Mouse (Mus musculus): ENCODE results near the gene Tspan8. TPM values are rescaled to one million over a fixed set of nuclear protein-coding genes. Genes with fewer than 3 reads are reported as not detected.
"Not testable (repeated sequence)": the region's sequence is repeated elsewhere in the genome, so short reads cannot be mapped to it uniquely, and the experiment has no call there.

The Tspan8 gene
- polyA plus RNA-seq, 1 experiment = 1.1 TPM

GRCm38 (mm10) chr10:115780239-115781016, 36.2 kb upstream of the Tspan8 start:
- 86% methylated on average over 11 of the region's 11 CpGs for WGBS

DNA sequence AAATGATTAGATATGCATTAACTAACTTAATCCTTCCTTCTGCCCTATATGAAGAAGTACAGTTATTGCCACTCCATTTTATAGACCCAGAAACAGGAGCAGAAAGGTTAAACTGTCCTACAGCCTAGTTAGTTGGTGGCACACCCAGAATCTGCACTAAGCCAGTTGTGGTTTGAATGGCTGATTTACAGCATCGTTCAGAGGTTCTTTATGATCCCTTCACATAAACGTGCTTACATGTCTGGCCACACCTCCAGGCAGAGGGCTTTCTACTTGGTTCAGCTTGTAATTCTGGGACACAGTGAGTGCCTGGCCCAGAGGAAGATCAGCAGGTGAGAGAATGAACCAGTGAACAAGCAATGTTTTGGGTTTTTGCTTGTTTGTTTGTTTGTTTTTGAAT, 33.4 kb upstream of the Tspan8 start:
- no peaks in the 10 kb centered on the region for H3K27me3 ChIP-seq (ENCODE audit: control insufficient read depth, insufficient read depth, low read length)
- H3K4me3 ChIP-seq (ENCODE audit: control insufficient read depth, insufficient read depth, low read length) = no peak overlapping the region
- H3K27ac ChIP-seq (ENCODE audit: control insufficient read depth, insufficient read depth, low read length) = no peak overlapping the region
- WGBS = 64% methylated on average over 2 of the region's 2 CpGs
- no peaks in the 10 kb centered on the region for H3K36me3 ChIP-seq (ENCODE audit: control insufficient read depth, insufficient read depth, low read length)
- no peak for DNase-seq
- H3K4me1 ChIP-seq (replicated peaks; ENCODE audit: control insufficient read depth, insufficient read depth, low read length) = no peaks in the 10 kb centered on the region
- TF ChIP-seq CTCF (IDR thresholded peaks at IDR 0.05; ENCODE audit: borderline replicate concordance, control insufficient read depth, extremely low read depth, insufficient read depth, low read length, poor library complexity) = no peak
- no peak for TF ChIP-seq POLR2A (IDR thresholded peaks at IDR 0.05; ENCODE audit: control insufficient read depth, extremely low read depth, insufficient read depth, low read length, poor library complexity)

More at GRCm38 (mm10) chr10:115780239-115781016, 36.2 kb upstream of the Tspan8 start:
- Histone ChIP-seq H3K36me3 (ENCODE audit: control insufficient read depth, insufficient read depth, low read length) (no peaks in the 10 kb centered on the region), H3K27ac (ENCODE audit: control insufficient read depth, insufficient read depth, low read length) (no peak overlapping the region), H3K27me3 (ENCODE audit: control insufficient read depth, insufficient read depth, low read length) (no peaks in the 10 kb centered on the region), H3K4me1 (replicated peaks; ENCODE audit: control insufficient read depth, insufficient read depth, low read length) (no peaks in the 10 kb centered on the region), H3K4me3 (ENCODE audit: control insufficient read depth, insufficient read depth, low read length) (no peak overlapping the region)
- no peak for DNase-seq
- TF ChIP-seq POLR2A (IDR thresholded peaks at IDR 0.05; ENCODE audit: control insufficient read depth, extremely low read depth, insufficient read depth, low read length, poor library complexity) (no peak), CTCF (IDR thresholded peaks at IDR 0.05; ENCODE audit: borderline replicate concordance, control insufficient read depth, extremely low read depth, insufficient read depth, low read length, poor library complexity) (no peak)

DNA sequence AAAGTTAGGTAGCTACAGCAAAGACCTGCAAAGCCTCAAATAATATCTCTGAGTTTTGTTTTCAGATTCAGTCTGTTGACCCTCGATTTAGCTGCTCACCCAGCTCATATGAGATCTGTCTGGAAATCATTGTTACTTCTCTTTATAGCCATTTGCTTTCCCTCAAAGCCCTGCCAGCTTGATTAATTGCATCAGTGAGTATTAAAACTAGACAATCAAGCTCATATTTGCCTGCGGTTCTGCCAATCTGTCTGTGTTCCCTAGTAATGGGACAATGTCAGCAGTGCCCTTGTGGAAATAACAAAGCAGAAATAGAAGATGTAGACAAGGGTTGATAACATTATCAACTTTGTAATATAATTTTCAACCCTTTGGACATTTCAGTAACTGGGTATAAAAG, 25.8 kb upstream of the Tspan8 start:
- no peak overlapping the region for H3K4me3 ChIP-seq (ENCODE audit: control insufficient read depth, insufficient read depth, low read length)
- 87% methylated on average over 2 of the region's 2 CpGs for WGBS
- DNase-seq = no peak
- H3K36me3 ChIP-seq (ENCODE audit: control insufficient read depth, insufficient read depth, low read length) = no peaks in the 10 kb centered on the region
- TF ChIP-seq CTCF (IDR thresholded peaks at IDR 0.05; ENCODE audit: borderline replicate concordance, control insufficient read depth, extremely low read depth, insufficient read depth, low read length, poor library complexity) (no peak), POLR2A (IDR thresholded peaks at IDR 0.05; ENCODE audit: control insufficient read depth, extremely low read depth, insufficient read depth, low read length, poor library complexity) (no peak)
- no peaks in the 10 kb centered on the region for H3K27me3 ChIP-seq (ENCODE audit: control insufficient read depth, insufficient read depth, low read length)
- H3K4me1 ChIP-seq (replicated peaks; ENCODE audit: control insufficient read depth, insufficient read depth, low read length) = no peaks in the 10 kb centered on the region
- H3K27ac ChIP-seq (ENCODE audit: control insufficient read depth, insufficient read depth, low read length) = no peak overlapping the region

DNA sequence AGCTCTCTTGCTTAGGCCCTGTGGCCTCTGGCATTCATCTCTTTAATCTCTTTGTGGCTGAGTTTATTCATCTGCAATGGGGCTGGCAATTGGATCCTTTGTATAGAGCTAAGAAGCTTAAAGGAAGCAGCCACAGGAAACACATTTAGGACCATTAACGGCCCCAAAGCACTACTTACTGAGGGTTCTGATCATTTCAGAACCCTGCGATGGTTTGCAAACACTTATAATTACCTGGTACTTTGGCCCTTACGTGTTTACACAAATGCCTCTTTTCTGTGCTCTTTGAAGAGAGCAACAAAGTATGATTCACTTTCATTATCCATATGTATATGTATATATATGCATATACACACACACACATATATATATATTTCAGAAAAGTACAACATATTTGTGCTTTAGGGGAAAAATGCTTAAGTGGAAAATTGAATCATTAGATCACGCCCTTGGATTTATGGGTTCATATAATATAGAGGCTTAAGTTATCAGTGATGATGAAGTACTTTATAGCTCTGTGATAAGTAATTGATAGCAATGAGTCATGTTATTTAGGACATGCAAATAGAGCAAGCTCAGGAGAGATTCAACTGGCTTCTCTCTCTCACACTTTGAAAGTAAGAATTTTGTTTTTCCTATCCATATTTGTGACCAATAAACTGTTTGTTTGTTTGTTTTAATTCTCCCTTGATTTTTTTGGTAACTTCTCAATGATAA, 20.4 kb upstream of the Tspan8 start:
- WGBS = 68% methylated on average over 4 of the region's 4 CpGs
- Histone ChIP-seq H3K27ac (ENCODE audit: control insufficient read depth, insufficient read depth, low read length) (no peak overlapping the region), H3K36me3 (ENCODE audit: control insufficient read depth, insufficient read depth, low read length) (no peaks in the 10 kb centered on the region), H3K27me3 (ENCODE audit: control insufficient read depth, insufficient read depth, low read length) (no peaks in the 10 kb centered on the region), H3K4me3 (ENCODE audit: control insufficient read depth, insufficient read depth, low read length) (no peak overlapping the region), H3K4me1 (replicated peaks; ENCODE audit: control insufficient read depth, insufficient read depth, low read length) (no peaks in the 10 kb centered on the region)
- no peak for DNase-seq
- no peak for TF ChIP-seq POLR2A (IDR thresholded peaks at IDR 0.05; ENCODE audit: control insufficient read depth, extremely low read depth, insufficient read depth, low read length, poor library complexity)
- TF ChIP-seq CTCF (IDR thresholded peaks at IDR 0.05; ENCODE audit: borderline replicate concordance, control insufficient read depth, extremely low read depth, insufficient read depth, low read length, poor library complexity) = no peak

DNA sequence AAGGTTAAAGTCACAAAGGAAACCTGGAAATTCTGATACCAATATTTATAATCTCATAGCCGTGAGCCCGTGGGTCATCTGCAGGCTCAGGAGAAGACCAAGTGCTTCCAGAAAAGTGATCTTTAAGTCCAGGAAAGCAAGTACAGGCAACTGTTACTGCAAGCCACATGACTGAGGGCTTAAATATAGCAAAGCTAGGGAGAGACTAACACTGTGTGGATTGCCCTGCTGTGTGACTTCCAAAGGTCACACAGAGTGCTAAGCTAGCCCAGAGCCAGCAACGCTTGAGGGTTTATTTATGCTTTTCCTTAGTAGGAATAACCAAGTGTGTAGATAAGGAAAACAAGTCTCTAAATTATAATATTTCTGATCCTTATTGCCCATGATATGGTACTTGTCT, 15.2 kb upstream of the Tspan8 start:
- TF ChIP-seq POLR2A (IDR thresholded peaks at IDR 0.05; ENCODE audit: control insufficient read depth, extremely low read depth, insufficient read depth, low read length, poor library complexity) = no peak
- TF ChIP-seq CTCF (IDR thresholded peaks at IDR 0.05; ENCODE audit: borderline replicate concordance, control insufficient read depth, extremely low read depth, insufficient read depth, low read length, poor library complexity) = no peak
- no peaks in the 10 kb centered on the region for H3K27me3 ChIP-seq (ENCODE audit: control insufficient read depth, insufficient read depth, low read length)
- no peak overlapping the region for H3K4me3 ChIP-seq (ENCODE audit: control insufficient read depth, insufficient read depth, low read length)
- H3K27ac ChIP-seq (ENCODE audit: control insufficient read depth, insufficient read depth, low read length) = no peak overlapping the region
- H3K4me1 ChIP-seq (replicated peaks; ENCODE audit: control insufficient read depth, insufficient read depth, low read length) = no peaks in the 10 kb centered on the region
- WGBS = 95% methylated on average over 3 of the region's 3 CpGs
- no peak for DNase-seq
- H3K36me3 ChIP-seq (ENCODE audit: control insufficient read depth, insufficient read depth, low read length) = no peaks in the 10 kb centered on the region

DNA sequence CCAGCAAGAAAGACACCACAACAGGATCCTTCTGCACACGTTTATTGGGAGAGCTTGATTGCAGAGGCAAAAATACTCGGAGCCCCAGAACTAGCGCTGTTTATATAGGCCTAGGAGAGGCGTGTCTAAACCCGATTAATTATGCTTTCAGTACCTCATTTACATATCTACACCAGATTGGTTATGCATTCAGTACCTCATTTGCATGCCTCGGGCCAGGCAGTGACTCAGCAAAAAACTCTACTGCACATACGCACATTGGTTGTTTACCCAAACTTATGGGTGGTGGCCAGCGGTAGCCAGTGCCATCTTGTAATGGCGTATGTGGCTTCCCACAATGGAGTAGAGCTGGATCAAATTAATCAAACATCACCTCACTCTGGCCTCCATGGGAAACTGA, 13.6 kb upstream of the Tspan8 start:
- H3K36me3 ChIP-seq (ENCODE audit: control insufficient read depth, insufficient read depth, low read length); DNase-seq; H3K27ac ChIP-seq (ENCODE audit: control insufficient read depth, insufficient read depth, low read length); H3K4me3 ChIP-seq (ENCODE audit: control insufficient read depth, insufficient read depth, low read length); H3K27me3 ChIP-seq (ENCODE audit: control insufficient read depth, insufficient read depth, low read length); H3K4me1 ChIP-seq (replicated peaks; ENCODE audit: control insufficient read depth, insufficient read depth, low read length): not testable (repeated sequence)
- WGBS = 95% methylated on average over 9 of the region's 9 CpGs
